Mouse (Mus musculus) E14TG2a.4 (cell line): Measurements from ENCODE around the gene Nckap5.

Experiments used
- CTCF ChIP-seq: conservative IDR thresholded peaks from 2 replicates; pipeline ENCODE4 v1.5.1; 2014; ENCODE audit warnings: low read length
- POU5F1 ChIP-seq: IDR thresholded peaks from 2 replicates; pipeline ENCODE4 v1.6.1; 2014; ENCODE audit warnings: low read length, borderline replicate concordance

DNA sequence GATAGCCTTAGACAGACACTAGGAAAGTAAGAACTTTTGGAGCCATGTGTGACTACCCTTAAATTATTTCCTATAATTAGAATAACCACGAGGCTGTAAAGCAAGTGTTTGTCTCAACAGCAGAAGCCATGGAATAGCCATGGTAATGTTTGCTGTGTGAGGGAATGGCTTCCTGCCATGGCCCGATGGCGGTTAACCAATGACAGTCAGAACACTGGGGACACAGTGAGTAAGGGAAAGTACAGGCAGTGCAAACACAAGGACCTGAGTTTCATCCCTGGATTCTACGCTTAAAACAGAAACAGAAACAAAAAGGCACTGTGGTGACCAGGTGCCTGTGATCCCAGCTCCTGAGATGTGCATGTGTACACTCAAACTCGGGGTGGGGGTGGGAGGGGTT lies 419.2 kb downstream of the Nckap5 start:
- TF ChIP-seq CTCF (no peak), POU5F1 (no peak)
